Mouse (Mus musculus) midbrain, postnatal 0 days (tissue): ENCODE measurements around the gene Pglyrp2. TPM values are rescaled to one million over a fixed set of nuclear protein-coding genes. Genes with fewer than 3 reads are reported as not detected.

Source experiments
- ATAC-seq: fragments of 200-750 bp; cut with Nextera tagmentation; 2 replicates; pipeline ENCODE4 v1.8.0; 2017; ENCODE audit warnings: moderate number of reproducible peaks, mild to moderate bottlenecking, moderate TSS enrichment, moderate library complexity; ENCODE audit not compliant: low FRiP score
- DNase-seq: peaks from one replicate; pipeline ENCODE4 v3.0.0-alpha.2; 2015; ENCODE audit warnings: low spot score
- H3K27ac ChIP-seq: fragments of 300-500 bp; sonication (generic); 2 replicates; pipeline ENCODE4 v1.5.1; 2014; ENCODE audit warnings: low read depth, mild to moderate bottlenecking, low read length, mixed read lengths
- H3K27me3 ChIP-seq: fragments of 300-500 bp; sonication (generic); 2 replicates; pipeline ENCODE4 v1.6.1; 2014; ENCODE audit warnings: low read length, control low read depth, mixed read lengths; ENCODE audit not compliant: insufficient read depth
- H3K36me3 ChIP-seq: fragments of 300-500 bp; sonication (generic); 2 replicates; pipeline ENCODE4 v1.6.1; 2014; ENCODE audit warnings: low read length, control low read depth, mixed read lengths; ENCODE audit not compliant: insufficient read depth
- H3K4me1 ChIP-seq: fragments of 300-500 bp; sonication (generic); 2 replicates; pipeline ENCODE4 v1.6.1; 2014; ENCODE audit warnings: mild to moderate bottlenecking, control low read depth, antibody characterized with exemption, low read length, mixed read lengths; ENCODE audit not compliant: insufficient read depth
- H3K4me2 ChIP-seq: fragments of 300-500 bp; sonication (generic); 2 replicates; pipeline ENCODE4 v1.6.1; 2014; ENCODE audit warnings: low read depth, mild to moderate bottlenecking, low read length, mixed read lengths; ENCODE audit not compliant: poor library complexity, severe bottlenecking
- H3K4me3 ChIP-seq: fragments of 300-500 bp; sonication (generic); 2 replicates; pipeline ENCODE4 v1.5.1; 2014; ENCODE audit warnings: low read depth, mild to moderate bottlenecking, low read length, moderate library complexity
- H3K9ac ChIP-seq: fragments of 300-500 bp; sonication (generic); replicated peaks from 2 replicates; pipeline ENCODE4 v1.6.1; 2014; ENCODE audit warnings: mild to moderate bottlenecking, low read length, moderate library complexity, mixed read lengths; ENCODE audit not compliant: poor library complexity, severe bottlenecking
- H3K9me3 ChIP-seq: fragments of 300-500 bp; sonication (generic); 2 replicates; pipeline ENCODE4 v1.6.1; 2016; ENCODE audit warnings: low read length, control low read depth
- CTCF ChIP-seq: IDR thresholded peaks from 2 replicates; pipeline ENCODE4 v1.5.1; 2016; ENCODE audit warnings: antibody characterized with exemption, mild to moderate bottlenecking
- WGBS: fragments of 180-500 bp; shearing (Covaris S2); extraction: QIAGEN DNeasy Blood & Tissue Kit; methylation state at CpG from one replicate; pipeline ENCODE4 v1.1.7; 2014; 5-methylcytosine and 5-hydroxymethylcytosine counted together
- microRNA-seq: library from miRNA; unstranded; fragments of <30 nt; microRNA quantifications from one replicate; pipeline ENCODE4, GENCODE M21; 2016; ENCODE audit warnings: borderline number of aligned reads
- polyA plus RNA-seq: library from polyadenylated mRNA; unstranded; fragments of >200 nt; fragmentation: Nextera tagmentation; extraction: Ambion mirVana; gene quantifications from 2 replicates; pipeline ENCODE4 v1.2.1, GENCODE M21; 2015
- total RNA-seq: library from RNA; depleted of rRNA; stranded (reverse); fragments of >200 nt; gene quantifications from 2 replicates; pipeline ENCODE4 v1.2.3, GENCODE M21; 2014; rRNA removed

The Pglyrp2 gene
- total and polyA plus RNA-seq, 2 experiments from 2014 or later = not detected

DNA sequence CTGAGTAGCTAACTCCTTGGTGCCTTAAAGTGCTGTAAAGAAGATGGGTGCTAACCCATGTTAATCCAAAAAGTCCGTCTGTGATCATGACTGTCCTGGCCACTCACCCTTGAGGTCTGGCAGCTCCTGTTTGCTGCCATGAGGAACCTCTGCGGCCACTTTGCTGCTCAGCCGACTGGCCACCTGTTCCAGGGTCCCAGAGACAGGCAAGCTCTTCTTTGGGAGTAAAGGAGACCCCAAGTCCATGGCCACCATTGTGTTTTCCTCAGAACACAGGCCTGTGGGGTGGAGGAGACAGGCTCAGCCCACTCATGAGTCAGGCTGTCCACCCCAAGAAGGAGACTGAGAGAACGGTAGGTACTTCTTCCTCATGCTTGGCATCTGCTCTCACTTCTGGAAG, 61.3 kb downstream of the Pglyrp2 start:
- ATAC-seq = no peak
- Histone ChIP-seq H3K9ac (no peak overlapping the region), H3K9me3 (no peaks in the 10 kb centered on the region), H3K27ac (no peak overlapping the region), H3K4me1 (peaks cover 11% of the 10 kb centered on the region), H3K36me3 (peaks cover 45% of the 10 kb centered on the region), H3K4me2 (peak overlapping the region; percentile 85; the same call in 1 of the 2 replicates), H3K4me3 (no peak overlapping the region), H3K27me3 (no peaks in the 10 kb centered on the region)
- WGBS = 88% methylated on average over 4 of the region's 4 CpGs
- no peak for DNase-seq
- no peak for TF ChIP-seq CTCF

Small RNAs within 50 kb of the gene (microRNA-seq; reads per million reads assigned to microRNA genes)
- gene Gm22201 = not detected

Other genes with a start within 250 kb of the Pglyrp2 start
- 1.1 TPM in 2 replicates for gene Ephx3, start 234.6 kb downstream of the Pglyrp2 start, total RNA-seq
- gene Ephx3, start 234.6 kb downstream of the Pglyrp2 start, polyA plus RNA-seq = 0.70 and 0.80 TPM in 2 replicates
- gene Brd4, start 139.4 kb downstream of the Pglyrp2 start, total RNA-seq = 49.2 and 49.7 TPM in 2 replicates
- 68.0 and 81.6 TPM in 2 replicates for gene Brd4, start 139.4 kb downstream of the Pglyrp2 start, polyA plus RNA-seq
- gene Akap8, start 102.9 kb downstream of the Pglyrp2 start, total RNA-seq = 96.5 and 131 TPM in 2 replicates
- 66.8 and 81.1 TPM in 2 replicates for gene Akap8, start 102.9 kb downstream of the Pglyrp2 start, polyA plus RNA-seq
- gene Akap8l, start 73.6 kb downstream of the Pglyrp2 start, total RNA-seq = 69.9 and 83.6 TPM in 2 replicates
- 113 and 117 TPM in 2 replicates for gene Akap8l, start 73.6 kb downstream of the Pglyrp2 start, polyA plus RNA-seq
- gene Wiz, start 34.7 kb downstream of the Pglyrp2 start, total RNA-seq = 53.9 and 68.0 TPM in 2 replicates
- gene Wiz, start 34.7 kb downstream of the Pglyrp2 start, polyA plus RNA-seq = 40.8 and 41.3 TPM in 2 replicates
- gene Rasal3, start 20.6 kb downstream of the Pglyrp2 start, total RNA-seq = 3.8 and 4.6 TPM in 2 replicates
- gene Rasal3, start 20.6 kb downstream of the Pglyrp2 start, polyA plus RNA-seq = 0.63 and 0.80 TPM in 2 replicates
- gene Cyp4f39, start 28.6 kb upstream of the Pglyrp2 start, total RNA-seq = 1.3 and 1.6 TPM in 2 replicates
- 0.90 and 1.3 TPM in 2 replicates for gene Cyp4f39, start 28.6 kb upstream of the Pglyrp2 start, polyA plus RNA-seq
- 15.2 and 15.4 TPM in 2 replicates for gene Cyp4f17, start 81.9 kb upstream of the Pglyrp2 start, total RNA-seq
- 9.9 and 11.5 TPM in 2 replicates for gene Cyp4f17, start 81.9 kb upstream of the Pglyrp2 start, polyA plus RNA-seq
- gene Cyp4f16, start 112.4 kb upstream of the Pglyrp2 start, total RNA-seq = 7.2 and 10.6 TPM in 2 replicates
- gene Cyp4f16, start 112.4 kb upstream of the Pglyrp2 start, polyA plus RNA-seq = 9.1 and 11.2 TPM in 2 replicates
- gene Cyp4f37, start 197.1 kb upstream of the Pglyrp2 start, total RNA-seq = not detected in 2 replicates
- not detected in 2 replicates for gene Cyp4f37, start 197.1 kb upstream of the Pglyrp2 start, polyA plus RNA-seq
- gene Cyp4f40, start 234.7 kb upstream of the Pglyrp2 start, total RNA-seq = not detected in 2 replicates
- gene Cyp4f40, start 234.7 kb upstream of the Pglyrp2 start, polyA plus RNA-seq = 0.07 and 0.11 TPM in 2 replicates